Mouse (Mus musculus) small intestine, adult 2 months (tissue): ENCODE data around the gene Limch1.

Source experiments
- CTCF ChIP-seq: fragments of 200-500 bp; IDR thresholded peaks from 2 replicates; pipeline ENCODE4 v1.5.1; 2012; ENCODE audit warnings: low read depth, mild to moderate bottlenecking, control low read depth, inconsistent platforms, low read length, moderate library complexity, mixed read lengths; ENCODE audit not compliant: insufficient replicate concordance, insufficient read length; ENCODE audit errors: extremely low read depth
- POLR2A ChIP-seq: fragments of 200-500 bp; IDR thresholded peaks from 2 replicates; pipeline ENCODE4 v1.6.1; 2012; ENCODE audit warnings: low read depth, mild to moderate bottlenecking, control low read depth, inconsistent platforms, low read length, moderate library complexity

DNA sequence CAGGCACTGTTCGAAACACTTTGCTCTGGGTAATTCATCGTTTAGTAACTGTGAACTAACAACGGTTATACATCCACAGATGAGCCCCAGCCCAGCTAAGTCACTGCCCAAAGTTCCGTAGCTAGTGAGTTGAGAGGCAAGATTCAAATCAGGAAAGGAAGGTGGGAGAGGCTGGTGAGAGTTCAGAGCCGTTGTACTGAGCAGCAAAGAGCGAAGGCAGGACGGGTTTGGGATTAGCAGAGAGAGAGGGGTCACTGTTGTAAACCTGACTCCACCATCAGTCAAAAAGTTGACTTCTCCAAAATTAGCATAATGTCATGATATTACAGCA, 251.9 kb downstream of the Limch1 start:
- TF ChIP-seq CTCF (no peak), POLR2A (no peak)
